Mouse (Mus musculus) adrenal gland, adult 10 weeks (tissue): ENCODE data around the gene Suox. TPM values are rescaled to one million over a fixed set of nuclear protein-coding genes. Genes with fewer than 3 reads are reported as not detected.

ENCODE experiments used
- polyA plus RNA-seq: library from polyadenylated mRNA; stranded (reverse); fragments of 350-450 nt; fragmentation: Illumina TruSeq; extraction: RNeasy Lipid Tissue Mini Kit (QIAGEN cat#74804); gene quantifications from one replicate; pipeline ENCODE4 v1.2.3, GENCODE M21; 2014; ENCODE audit warnings: low read depth, low replicate concordance

The Suox gene
- 13.9 TPM for polyA plus RNA-seq

GRCm38 (mm10) chr10:128673763-128674468 lies at the start of gene Suox:
Gene Suox (minus strand): TSS chr10:128674073.

DNA sequence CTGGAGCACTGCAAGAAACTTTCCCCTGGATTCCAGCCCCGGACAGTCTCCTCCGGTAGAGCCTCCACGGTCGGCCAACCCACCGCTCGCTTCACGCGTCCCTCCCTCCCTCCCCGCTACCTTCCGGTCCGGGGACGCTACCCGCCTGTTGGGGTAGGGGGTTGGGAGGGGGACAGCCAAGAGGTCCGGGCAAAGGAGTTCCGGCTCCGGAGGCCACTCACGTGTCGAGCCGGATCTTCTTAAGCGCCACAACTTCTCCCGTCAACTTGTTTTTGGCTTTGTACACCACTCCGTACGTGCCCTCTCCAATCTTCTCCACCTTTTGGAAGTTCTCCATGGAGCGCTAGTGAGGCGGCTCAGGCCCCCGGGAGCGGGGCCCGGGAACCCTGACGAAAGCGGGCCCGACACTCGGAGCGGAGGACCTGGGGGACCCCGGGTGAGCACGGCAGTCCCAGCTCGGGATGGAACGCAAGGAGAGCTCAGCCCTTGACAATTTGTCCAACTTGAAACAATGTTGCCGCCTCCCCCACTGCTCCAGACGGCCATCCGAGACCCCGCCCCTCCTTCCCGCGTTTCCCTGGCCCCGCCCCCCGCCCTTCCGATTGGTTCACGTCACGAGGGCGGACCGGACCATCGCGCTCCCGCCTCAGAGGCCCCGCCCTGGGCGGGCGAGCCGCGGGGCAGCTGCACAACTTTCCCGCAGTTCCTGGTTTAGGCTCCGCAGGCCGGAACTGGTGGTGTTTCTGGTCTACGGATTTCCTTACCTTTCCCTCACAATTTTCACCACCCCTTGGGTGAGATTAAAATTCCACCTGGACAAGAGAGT lies 30.8 kb upstream of the Suox start, which contains the start of gene Cdk2:
Gene Cdk2 (minus strand): TSS at position 541 of the 826 bp plus-strand sequence.

DNA sequence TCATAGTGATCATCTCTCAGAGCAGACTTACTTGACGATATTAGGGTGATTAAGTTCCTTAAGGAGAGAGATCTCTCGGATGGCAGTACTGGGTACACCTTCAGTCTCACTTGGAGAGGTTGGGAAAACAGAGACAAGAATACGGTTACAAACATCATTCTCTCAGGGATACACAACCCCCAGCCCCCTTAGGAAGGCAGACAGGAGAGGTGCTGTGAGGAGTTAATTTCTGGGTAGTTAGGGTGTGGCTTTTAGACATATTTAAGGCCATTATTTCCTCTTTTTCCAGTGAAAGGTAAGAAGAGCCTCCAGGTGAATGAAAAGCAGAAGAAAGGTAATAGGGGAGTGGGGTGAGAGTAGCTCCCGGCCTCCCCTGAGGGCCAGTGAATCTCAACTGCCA lies 30.0 kb upstream of the Suox start, which contains the start of gene Pmel:
Gene Pmel (plus strand): TSS at position 301 of the 400 bp plus-strand sequence.

GRCm38 (mm10) chr10:128695992-128696807 lies 22.3 kb upstream of the Suox start, which contains the start of gene Rab5b:
Gene Rab5b (minus strand): TSS chr10:128696264.

GRCm38 (mm10) chr10:128645111-128646011 lies 28.5 kb downstream of the Suox start, which contains the start of gene Ikzf4:
Gene Ikzf4 (minus strand): TSS chr10:128645991.

GRCm38 (mm10) chr10:128626311-128627310 lies 47.3 kb downstream of the Suox start, which contains the start of gene Rps26:
Gene Rps26 (minus strand): TSS chr10:128626747.

Other genes starting within 250 kb of the Suox start
- gene Smarcc2, start 214.8 kb downstream of the Suox start, polyA plus RNA-seq: 50.5 TPM
- 64.3 TPM for gene Myl6, start 179.9 kb downstream of the Suox start, polyA plus RNA-seq
- not detected for gene Myl6b, start 175.4 kb downstream of the Suox start, polyA plus RNA-seq
- 5.1 TPM for gene Esyt1, start 148.2 kb downstream of the Suox start, polyA plus RNA-seq
- gene Zc3h10, start 126.3 kb downstream of the Suox start, polyA plus RNA-seq: 0.82 TPM
- gene Rpl41, start 124.8 kb downstream of the Suox start, polyA plus RNA-seq: 12.5 TPM
- gene Pa2g4, start 108.1 kb downstream of the Suox start, polyA plus RNA-seq: 91.8 TPM
- gene Erbb3, start 84.4 kb downstream of the Suox start, polyA plus RNA-seq: 2.4 TPM
- 12.2 TPM for gene Rps26, start 47.3 kb downstream of the Suox start, polyA plus RNA-seq
- gene Ikzf4, start 28.1 kb downstream of the Suox start, polyA plus RNA-seq: 1.5 TPM
- 151 TPM for gene Rab5b, start 22.2 kb upstream of the Suox start, polyA plus RNA-seq
- not detected for gene Pmel, start 30.1 kb upstream of the Suox start, polyA plus RNA-seq
- gene Cdk2, start 31.0 kb upstream of the Suox start, polyA plus RNA-seq: 12.2 TPM
- gene Dgka, start 70.8 kb upstream of the Suox start, polyA plus RNA-seq: 9.4 TPM
- gene Pym1, start 73.8 kb upstream of the Suox start, polyA plus RNA-seq: 0.93 TPM
- 56.4 TPM for gene Mmp19, start 116.8 kb upstream of the Suox start, polyA plus RNA-seq
- gene Dnajc14, start 130.0 kb upstream of the Suox start, polyA plus RNA-seq: 46.9 TPM
- 4.3 TPM for gene Tmem198b, start 130.3 kb upstream of the Suox start, polyA plus RNA-seq
- 390 TPM for gene Sarnp, start 143.3 kb upstream of the Suox start, polyA plus RNA-seq
- gene Ormdl2, start 147.6 kb upstream of the Suox start, polyA plus RNA-seq: 145 TPM
- gene Gdf11, start 217.6 kb upstream of the Suox start, polyA plus RNA-seq: 2.2 TPM
- gene Cd63, start 226.9 kb upstream of the Suox start, polyA plus RNA-seq: 432 TPM
- 3.8 TPM for gene Rdh5, start 248.8 kb upstream of the Suox start, polyA plus RNA-seq
- gene Bloc1s1, start 250.0 kb upstream of the Suox start, polyA plus RNA-seq: 12.7 TPM